Mouse (Mus musculus) kidney, embryonic 15.5 days (tissue): ENCODE results near the gene Clec2g. TPM values are rescaled to one million over a fixed set of nuclear protein-coding genes. Genes with fewer than 3 reads are reported as not detected.
"Not testable (repeated sequence)": the region's sequence is repeated elsewhere in the genome, so short reads cannot be mapped to it uniquely, and the experiment has no call there.

Experiments
- ATAC-seq: fragments of 200-750 bp; cut with Nextera tagmentation; replicated peaks from 2 replicates; pipeline ENCODE4 v1.8.0; 2017; ENCODE audit warnings: moderate TSS enrichment; ENCODE audit not compliant: low FRiP score
- H3K27ac ChIP-seq: fragments of 300-500 bp; sonication (generic); 2 replicates; pipeline ENCODE4 v1.5.1; 2015; ENCODE audit warnings: mild to moderate bottlenecking, inconsistent platforms
- H3K27me3 ChIP-seq: fragments of 300-500 bp; sonication (generic); 2 replicates; pipeline ENCODE4 v1.6.1; 2015; ENCODE audit warnings: inconsistent platforms
- H3K36me3 ChIP-seq: fragments of 300-500 bp; sonication (generic); 2 replicates; pipeline ENCODE4 v1.6.1; 2015; ENCODE audit warnings: inconsistent platforms
- H3K4me1 ChIP-seq: fragments of 300-500 bp; sonication (generic); 2 replicates; pipeline ENCODE4 v1.6.1; 2015; ENCODE audit warnings: inconsistent platforms
- H3K4me2 ChIP-seq: fragments of 300-500 bp; sonication (generic); 2 replicates; pipeline ENCODE4 v1.6.1; 2015; ENCODE audit warnings: moderate library complexity, mild to moderate bottlenecking, inconsistent platforms
- H3K4me3 ChIP-seq: fragments of 300-500 bp; sonication (generic); replicated peaks from 2 replicates; pipeline ENCODE4 v1.5.1; 2015; ENCODE audit warnings: mild to moderate bottlenecking, inconsistent platforms
- H3K9ac ChIP-seq: fragments of 300-500 bp; sonication (generic); 2 replicates; pipeline ENCODE4 v1.6.1; 2015; ENCODE audit warnings: mild to moderate bottlenecking, inconsistent platforms
- H3K9me3 ChIP-seq: fragments of 300-500 bp; sonication (generic); replicated peaks from 2 replicates; pipeline ENCODE4 v1.6.1; 2016; ENCODE audit warnings: inconsistent platforms
- WGBS: fragments of 180-500 bp; shearing (Covaris S2); methylation state at CpG from one replicate; pipeline ENCODE4 v1.1.7; 2015; ENCODE audit warnings: mixed read lengths; 5-methylcytosine and 5-hydroxymethylcytosine counted together
- polyA plus RNA-seq: library from polyadenylated mRNA; unstranded; fragments of >200 nt; fragmentation: Nextera tagmentation; extraction: Ambion mirVana; gene quantifications from 2 replicates; pipeline ENCODE4 v1.2.1, GENCODE M21; 2015

Gene Clec2g
- polyA plus RNA-seq, 1 experiment from 2014 or later = not detected

DNA sequence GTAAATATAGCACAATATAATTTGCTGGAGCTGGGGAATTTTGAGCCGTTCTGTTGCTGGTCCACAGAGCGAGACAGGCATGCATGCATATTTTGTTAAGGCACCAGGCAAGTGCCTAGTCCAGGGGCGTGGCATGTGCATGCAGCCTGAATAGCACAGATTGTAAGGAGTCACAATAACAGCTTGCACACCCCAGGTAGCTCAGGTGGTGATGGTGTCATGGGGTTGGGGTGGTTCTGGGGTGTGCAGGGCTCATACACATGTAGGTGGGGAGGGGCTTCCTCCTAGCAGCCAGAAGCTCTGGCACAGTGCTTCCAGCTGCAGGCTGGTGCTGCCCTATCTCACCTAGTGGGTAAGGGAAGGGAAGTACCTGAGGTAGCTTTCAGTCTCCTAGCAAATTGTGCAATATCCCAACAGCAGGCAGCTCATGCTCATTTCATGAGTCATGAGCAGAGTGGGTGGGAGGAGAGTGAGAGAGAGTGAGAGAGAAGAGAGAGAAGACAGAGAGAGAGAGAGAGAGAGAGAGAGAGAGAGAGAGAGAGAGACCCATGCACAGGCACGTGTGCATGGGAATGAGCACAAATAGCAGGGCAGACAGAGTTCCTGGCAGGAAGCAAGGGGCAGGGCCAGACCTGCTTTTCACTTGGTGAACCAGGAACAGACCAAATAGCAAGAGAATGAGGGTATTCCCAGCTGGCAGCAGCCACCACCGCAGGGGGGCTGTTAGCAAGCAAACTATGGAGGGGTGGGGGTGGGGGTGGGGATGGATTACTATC, 7.7 kb downstream of the Clec2g start:
- no peaks in the 10 kb centered on the region for H3K4me1 ChIP-seq
- ATAC-seq = no peak
- WGBS = 89% methylated on average over 5 of the region's 5 CpGs

DNA sequence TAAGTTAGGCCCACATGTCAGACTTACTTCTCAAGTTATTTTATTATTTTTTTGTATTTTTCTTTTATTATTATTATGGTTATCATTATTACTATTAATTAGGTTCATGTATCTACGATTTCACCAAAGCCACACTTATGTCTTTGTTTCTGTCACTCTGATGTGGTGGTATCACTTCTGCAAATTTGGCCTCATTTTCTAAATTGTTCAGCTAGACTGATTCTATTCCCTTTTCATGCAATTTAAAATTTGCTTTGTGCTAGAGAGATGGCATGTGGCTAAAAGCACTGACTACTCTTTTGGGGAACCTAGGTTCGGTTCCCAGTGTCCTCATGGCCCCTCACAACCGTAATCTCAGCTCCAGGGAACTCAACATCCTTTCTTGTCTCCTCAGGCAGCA, 11.4 kb downstream of the Clec2g start:
- no peak overlapping the region for H3K4me2 ChIP-seq
- peaks cover 4% of the 10 kb centered on the region; the same call in 1 of the 2 replicates for H3K9me3 ChIP-seq
- no peaks in the 10 kb centered on the region for H3K4me1 ChIP-seq
- no peak overlapping the region for H3K27ac ChIP-seq
- H3K4me3 ChIP-seq = no peak overlapping the region
- no peaks in the 10 kb centered on the region for H3K27me3 ChIP-seq
- H3K9ac ChIP-seq = no peak overlapping the region
- ATAC-seq = no peak
- no peaks in the 10 kb centered on the region for H3K36me3 ChIP-seq
- WGBS = 91% methylated on average over 3 of the region's 3 CpGs

More for the DNA sequence above, 7.7 kb downstream of the Clec2g start:
- no peak overlapping the region for H3K4me3 ChIP-seq
- H3K9ac ChIP-seq = no peak overlapping the region
- no peak overlapping the region for H3K4me2 ChIP-seq
- no peak overlapping the region for H3K27ac ChIP-seq
- no peaks in the 10 kb centered on the region for H3K36me3 ChIP-seq
- H3K9me3 ChIP-seq = peaks cover 4% of the 10 kb centered on the region; the same call in 1 of the 2 replicates
- H3K27me3 ChIP-seq = no peaks in the 10 kb centered on the region

DNA sequence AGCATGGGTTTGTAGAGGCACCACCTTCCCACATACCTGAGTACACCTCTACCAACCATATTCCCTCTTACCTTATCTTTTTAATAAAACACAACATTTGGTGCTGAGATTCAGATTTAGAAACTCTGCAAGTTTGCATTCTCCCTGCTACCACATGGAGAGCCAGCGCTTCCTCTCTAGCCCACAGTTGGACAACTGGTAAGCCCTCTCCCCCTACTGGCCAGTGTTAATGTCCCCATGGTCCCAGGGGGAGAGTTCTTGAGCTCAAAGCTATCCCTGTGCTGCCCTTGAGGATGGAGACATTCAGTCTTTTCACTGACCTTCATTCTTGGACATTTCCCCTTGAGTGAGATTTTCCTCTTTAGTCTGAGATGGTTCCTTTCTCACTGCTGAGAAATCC, 26.9 kb downstream of the Clec2g start:
- H3K4me2 ChIP-seq = no peak overlapping the region
- H3K4me1 ChIP-seq = no peaks in the 10 kb centered on the region
- H3K9ac ChIP-seq = no peak overlapping the region
- H3K4me3 ChIP-seq = no peak overlapping the region
- no peaks in the 10 kb centered on the region for H3K36me3 ChIP-seq
- no peak overlapping the region for H3K27ac ChIP-seq
- WGBS = 90% methylated on average over 1 of the region's 1 CpGs
- no peaks in the 10 kb centered on the region for H3K27me3 ChIP-seq
- ATAC-seq = no peak
- no peaks in the 10 kb centered on the region for H3K9me3 ChIP-seq

DNA sequence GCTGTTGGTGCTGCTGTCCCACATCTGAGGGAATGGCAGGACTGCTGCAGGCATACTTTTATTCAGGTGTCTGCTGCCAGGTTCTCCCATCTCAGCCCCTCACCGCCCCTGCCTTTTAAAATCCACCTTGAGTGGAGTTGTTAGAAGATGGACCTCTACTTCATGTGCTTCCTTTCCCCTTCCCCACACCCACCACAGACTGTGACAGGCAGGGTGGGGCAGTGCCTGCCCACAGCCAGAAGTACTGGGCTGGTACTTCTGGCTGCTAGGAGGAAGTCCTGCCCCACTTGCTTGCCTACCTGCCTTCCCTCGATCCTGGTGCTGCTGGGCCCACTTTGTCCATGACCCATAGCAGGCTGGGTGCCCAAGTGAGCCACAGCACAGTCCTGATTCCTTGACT, 27.9 kb downstream of the Clec2g start:
- not testable (repeated sequence) for H3K27me3 ChIP-seq, H3K9ac ChIP-seq, H3K4me2 ChIP-seq, ATAC-seq, H3K4me1 ChIP-seq, H3K4me3 ChIP-seq, H3K27ac ChIP-seq, H3K36me3 ChIP-seq, H3K9me3 ChIP-seq
- 74% methylated on average over 2 of the region's 2 CpGs for WGBS

DNA sequence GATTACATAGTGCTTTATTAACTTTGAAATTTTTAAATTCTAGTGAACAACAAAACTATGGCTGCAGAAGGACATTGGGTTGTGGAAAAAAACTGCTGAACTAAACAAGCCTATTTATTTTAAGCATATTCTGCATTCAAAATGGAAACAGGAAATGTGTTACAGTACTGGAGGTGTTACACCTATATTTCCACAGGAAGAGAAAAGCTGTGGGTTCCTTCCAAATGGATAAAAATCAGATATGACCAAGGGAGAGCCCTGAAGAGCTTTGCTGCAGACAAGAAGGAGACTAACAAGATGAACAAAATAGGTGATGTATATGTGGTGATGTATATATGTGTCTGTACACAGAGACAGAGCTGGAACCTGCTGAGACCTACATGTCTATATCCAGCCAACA, 30.3 kb downstream of the Clec2g start:
- no peak overlapping the region for H3K4me2 ChIP-seq
- no peak overlapping the region for H3K9ac ChIP-seq
- H3K27ac ChIP-seq = no peak overlapping the region
- H3K4me1 ChIP-seq = no peaks in the 10 kb centered on the region
- no peak for ATAC-seq
- no peaks in the 10 kb centered on the region for H3K9me3 ChIP-seq
- H3K4me3 ChIP-seq = no peak overlapping the region
- H3K36me3 ChIP-seq = no peaks in the 10 kb centered on the region
- no peaks in the 10 kb centered on the region for H3K27me3 ChIP-seq

DNA sequence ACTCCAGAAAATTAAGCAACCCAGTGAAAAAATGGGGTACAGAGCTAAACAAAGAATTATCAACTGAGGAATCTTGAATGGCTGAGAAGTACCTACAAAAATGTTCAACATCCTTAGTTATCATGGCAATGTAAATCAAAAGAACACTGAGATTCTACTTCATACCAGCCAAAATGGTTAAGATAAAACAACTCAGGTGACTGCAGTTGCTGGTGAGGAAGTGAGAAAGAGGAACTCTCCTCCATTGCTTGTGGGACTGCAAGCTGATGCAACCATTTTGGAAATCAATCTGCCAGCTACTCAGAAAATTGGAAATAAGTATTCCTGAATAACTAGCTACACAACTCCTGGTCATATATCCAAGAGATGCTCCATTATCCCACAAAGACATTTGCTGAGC, 34.3 kb downstream of the Clec2g start:
- H3K4me1 ChIP-seq = no peaks in the 10 kb centered on the region
- H3K27me3 ChIP-seq = no peaks in the 10 kb centered on the region
- H3K4me3 ChIP-seq = no peak overlapping the region
- H3K9ac ChIP-seq = no peak overlapping the region
- H3K36me3 ChIP-seq = no peaks in the 10 kb centered on the region
- H3K4me2 ChIP-seq = no peak overlapping the region
- H3K9me3 ChIP-seq = no peaks in the 10 kb centered on the region
- ATAC-seq = no peak
- H3K27ac ChIP-seq = no peak overlapping the region

DNA sequence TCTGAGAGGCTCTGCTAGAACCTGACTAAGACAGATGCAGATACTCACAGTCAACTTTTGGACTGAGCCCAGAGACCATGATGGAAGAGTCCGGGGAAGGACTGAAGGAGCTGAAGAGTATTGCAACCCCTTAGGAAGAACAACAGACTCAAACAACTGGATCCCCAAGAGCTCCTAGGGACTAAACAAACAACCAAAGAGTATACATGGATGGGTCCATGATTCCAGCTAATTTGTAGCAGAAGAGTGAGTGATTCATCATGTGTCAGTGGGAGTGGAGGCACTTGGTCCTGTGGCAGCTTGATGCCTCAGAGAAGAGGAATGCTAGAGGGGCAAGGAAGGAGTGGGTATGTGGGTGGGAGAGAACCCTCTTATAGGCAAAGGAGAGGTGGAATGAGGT, 35.6 kb downstream of the Clec2g start:
- Histone ChIP-seq H3K27ac (no peak overlapping the region), H3K27me3 (no peaks in the 10 kb centered on the region), H3K9ac (no peak overlapping the region), H3K36me3 (no peaks in the 10 kb centered on the region), H3K4me1 (no peaks in the 10 kb centered on the region), H3K4me3 (no peak overlapping the region), H3K4me2 (no peak overlapping the region), H3K9me3 (no peaks in the 10 kb centered on the region)
- WGBS = 83% methylated on average over 1 of the region's 1 CpGs
- ATAC-seq = no peak

DNA sequence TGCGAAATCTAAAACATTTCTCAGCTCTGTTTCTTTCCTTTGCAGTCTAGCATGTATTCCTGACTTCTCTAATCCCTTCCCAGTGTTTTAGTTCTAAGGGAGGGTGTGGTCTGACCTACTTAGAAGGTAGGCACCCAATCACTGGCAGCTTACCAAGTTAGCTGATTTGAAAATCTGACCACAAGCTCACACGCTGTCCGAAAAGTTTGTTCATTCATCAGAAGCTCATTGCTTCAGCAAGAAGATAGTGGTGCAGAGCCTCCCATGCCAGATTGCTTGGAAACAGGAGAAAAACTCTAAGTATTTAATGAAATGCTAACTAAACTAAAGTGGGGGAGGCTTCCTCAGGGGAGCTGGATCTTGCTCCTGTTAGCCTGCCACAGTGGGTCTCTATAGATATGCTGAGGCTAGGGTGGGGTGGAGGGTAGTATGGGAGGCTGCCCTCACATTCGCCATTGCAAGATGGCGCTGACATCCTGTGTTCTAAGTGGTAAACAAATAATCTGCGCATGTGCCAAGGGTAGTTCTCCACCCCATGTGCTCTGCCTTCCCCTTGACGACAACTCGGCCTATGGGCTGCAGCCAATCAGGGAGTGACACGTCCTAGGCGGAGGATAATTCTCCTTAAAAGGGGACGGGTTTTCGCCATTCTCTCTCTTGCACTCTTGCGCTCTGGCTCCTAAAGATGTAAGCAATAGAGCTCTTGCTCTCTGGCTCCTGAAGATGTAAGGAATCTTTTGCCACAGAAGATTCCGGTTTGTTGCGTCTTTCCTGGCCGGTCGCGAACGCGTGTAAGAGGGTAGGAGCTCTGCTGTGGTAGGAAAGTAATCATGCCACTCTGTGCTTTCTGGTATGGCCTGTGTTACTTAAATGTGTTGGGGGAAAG, 36.6 kb downstream of the Clec2g start:
- not testable (repeated sequence) for H3K9me3 ChIP-seq, H3K9ac ChIP-seq, ATAC-seq, H3K27ac ChIP-seq, H3K36me3 ChIP-seq, H3K4me2 ChIP-seq, H3K4me3 ChIP-seq, H3K27me3 ChIP-seq, H3K4me1 ChIP-seq
- 95% methylated on average over 20 of the region's 20 CpGs for WGBS

DNA sequence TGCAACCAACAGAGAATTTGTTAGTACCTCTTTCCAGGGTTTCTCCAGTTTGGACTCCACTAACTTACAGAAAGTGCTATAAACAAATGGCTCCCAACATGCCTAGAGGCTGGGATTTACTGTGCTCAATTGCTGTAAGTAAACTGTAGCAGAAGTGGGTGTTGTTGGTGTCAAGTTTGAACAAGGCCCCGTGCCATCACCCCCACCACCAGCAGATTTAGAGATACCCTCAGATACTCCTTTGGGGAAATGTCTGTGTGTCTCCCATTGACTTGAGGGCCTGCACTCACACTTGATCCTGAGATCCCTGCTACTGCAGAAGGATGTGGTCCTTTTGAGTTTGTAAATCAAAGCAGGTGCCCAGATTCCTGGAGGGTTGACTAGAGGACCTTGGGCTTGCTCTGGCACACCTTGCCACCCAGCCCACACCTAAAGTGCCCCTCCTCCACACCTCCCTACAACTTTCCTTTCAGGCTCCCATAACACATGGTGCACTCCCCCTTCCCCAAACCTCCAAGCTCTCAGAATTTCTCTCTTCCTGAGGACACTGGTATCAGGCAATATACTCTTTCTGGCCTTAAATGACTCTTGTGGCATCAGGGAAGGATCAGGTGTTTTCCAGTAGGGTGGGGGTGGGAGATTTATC, 37.3 kb downstream of the Clec2g start:
- no peaks in the 10 kb centered on the region for H3K27me3 ChIP-seq
- H3K4me1 ChIP-seq = no peaks in the 10 kb centered on the region
- no peak overlapping the region for H3K27ac ChIP-seq
- 81% methylated on average over 1 of the region's 1 CpGs for WGBS
- no peaks in the 10 kb centered on the region for H3K36me3 ChIP-seq
- no peak for ATAC-seq
- no peak overlapping the region for H3K4me3 ChIP-seq
- H3K4me2 ChIP-seq = no peak overlapping the region
- H3K9ac ChIP-seq = no peak overlapping the region
- no peaks in the 10 kb centered on the region for H3K9me3 ChIP-seq

DNA sequence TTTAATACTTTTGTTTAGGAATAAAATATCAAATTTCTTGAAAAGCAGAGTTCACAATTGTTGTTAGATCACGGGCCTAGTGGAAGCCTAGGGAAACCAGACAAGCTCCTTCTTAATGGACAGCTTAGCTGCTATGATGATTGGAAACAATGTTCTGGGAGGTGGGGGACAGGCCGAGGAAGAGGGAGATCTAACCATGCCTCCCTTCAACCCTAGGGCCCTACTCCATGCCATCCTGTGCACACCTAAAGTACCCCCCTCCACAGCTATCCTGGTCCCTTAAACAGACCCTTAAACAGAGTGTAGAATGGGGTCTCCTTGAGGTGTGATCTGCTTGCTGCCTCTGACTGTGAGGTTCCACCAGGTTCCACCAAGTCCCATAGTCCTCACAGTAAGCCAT, 38.0 kb downstream of the Clec2g start:
- no peaks in the 10 kb centered on the region for H3K4me1 ChIP-seq
- no peak overlapping the region for H3K4me3 ChIP-seq
- 80% methylated on average over 2 of the region's 2 CpGs for WGBS
- no peak overlapping the region for H3K4me2 ChIP-seq
- no peak for ATAC-seq
- no peaks in the 10 kb centered on the region for H3K9me3 ChIP-seq
- no peaks in the 10 kb centered on the region for H3K36me3 ChIP-seq
- no peak overlapping the region for H3K9ac ChIP-seq
- H3K27me3 ChIP-seq = no peaks in the 10 kb centered on the region
- H3K27ac ChIP-seq = no peak overlapping the region

DNA sequence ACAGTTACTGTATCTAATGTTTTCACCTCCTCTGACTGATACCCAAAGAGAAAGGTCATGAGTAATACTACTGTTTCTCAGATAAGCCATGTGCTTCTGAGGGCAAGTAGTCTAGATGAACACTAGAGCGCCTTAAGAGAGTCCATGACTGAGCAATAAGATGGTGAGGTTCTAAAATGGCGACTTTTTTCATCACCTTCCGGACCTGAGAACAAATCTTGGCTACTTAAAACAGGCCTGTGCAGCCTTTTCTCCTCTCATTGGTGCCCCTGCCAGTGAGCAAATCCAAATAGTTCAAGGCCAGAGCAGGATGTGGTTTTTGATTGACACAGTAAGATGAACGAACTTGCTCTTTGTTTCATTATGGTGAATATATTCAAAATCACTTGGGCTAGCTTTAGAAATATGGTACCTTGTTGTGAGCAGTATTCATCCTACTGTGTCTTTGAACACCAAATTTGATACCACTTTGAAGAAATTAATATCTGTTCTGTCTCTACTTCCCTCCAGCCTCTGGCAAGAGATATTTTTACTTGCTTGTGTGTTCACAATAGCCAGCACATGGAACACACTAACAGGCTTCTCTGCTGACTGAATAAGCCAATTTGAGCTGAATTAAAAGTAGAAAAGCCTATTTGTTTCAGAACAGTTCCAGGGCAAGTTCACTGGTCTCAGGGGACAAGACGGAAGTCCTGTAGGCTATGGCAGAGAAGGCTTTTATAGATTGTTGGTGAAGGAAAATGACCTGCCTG, 38.7 kb downstream of the Clec2g start:
- no peak for ATAC-seq
- Histone ChIP-seq H3K4me3 (no peak overlapping the region), H3K9me3 (no peaks in the 10 kb centered on the region), H3K36me3 (no peaks in the 10 kb centered on the region), H3K27ac (no peak overlapping the region), H3K4me2 (no peak overlapping the region), H3K27me3 (no peaks in the 10 kb centered on the region), H3K9ac (no peak overlapping the region), H3K4me1 (no peaks in the 10 kb centered on the region)
- 89% methylated on average over 5 of the region's 5 CpGs for WGBS

DNA sequence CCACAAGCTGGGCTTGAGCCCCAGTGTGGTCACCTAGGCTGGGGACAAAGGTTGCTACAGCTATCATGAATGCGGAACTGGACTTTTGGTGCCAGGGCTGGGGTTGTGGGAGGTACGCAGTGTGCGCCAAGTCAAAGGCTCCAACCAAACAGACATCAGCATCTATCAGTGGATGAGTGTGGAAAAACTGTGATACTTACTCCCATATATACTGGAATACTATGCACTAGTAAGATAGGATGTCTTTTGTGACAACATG, 39.2 kb downstream of the Clec2g start:
- 95% methylated on average over 3 of the region's 3 CpGs for WGBS
- Histone ChIP-seq H3K36me3 (no peaks in the 10 kb centered on the region), H3K9ac (no peak overlapping the region), H3K4me1 (no peaks in the 10 kb centered on the region), H3K4me2 (no peak overlapping the region), H3K4me3 (no peak overlapping the region), H3K27me3 (no peaks in the 10 kb centered on the region), H3K9me3 (no peaks in the 10 kb centered on the region), H3K27ac (no peak overlapping the region)
- ATAC-seq = no peak
